Mouse (Mus musculus) liver, adult 2 months (tissue): ENCODE measurements around the gene Samd4b.

Experiments used
- CTCF ChIP-seq: fragments of 200-500 bp; IDR thresholded peaks from 2 replicates; pipeline ENCODE4 v1.5.1; 2011; ENCODE audit warnings: low read depth, low read length, control low read depth
- POLR2A ChIP-seq: fragments of 200-500 bp; IDR thresholded peaks from 2 replicates; pipeline ENCODE4 v1.6.1; 2011; ENCODE audit warnings: low read length, control low read depth; ENCODE audit not compliant: insufficient read depth; ENCODE audit errors: extremely low read depth

DNA sequence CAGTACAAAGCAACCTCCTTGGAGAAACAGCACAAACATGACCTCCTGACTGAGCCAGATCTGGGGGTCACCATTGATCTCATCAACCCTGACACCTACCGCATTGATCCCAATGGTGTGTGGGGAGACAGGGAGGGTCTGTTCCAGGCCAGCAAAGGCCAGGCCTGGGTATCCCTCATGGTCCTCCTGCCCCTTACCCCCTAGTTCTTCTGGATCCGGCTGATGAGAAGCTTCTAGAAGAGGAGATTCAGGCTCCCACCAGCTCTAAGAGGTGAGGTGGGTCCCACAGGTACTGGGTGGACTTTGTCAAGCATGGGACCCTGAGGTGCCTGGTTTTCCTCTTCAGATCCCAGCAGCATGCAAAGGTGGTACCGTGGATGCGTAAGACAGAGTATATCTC, 202.5 kb downstream of the Samd4b start:
- TF ChIP-seq CTCF: no peak
- TF ChIP-seq POLR2A: no peak
